Mouse (Mus musculus): ENCODE measurements around the gene Ltbp4. TPM values are rescaled to one million over a fixed set of nuclear protein-coding genes. Genes with fewer than 3 reads are reported as not detected.

Ltbp4 gene
- polyA plus RNA-seq, 1 experiment from 2014 or later: 40.7 TPM

- Histone ChIP-seq H3K9me3 (ENCODE audit: control insufficient read depth) (no peaks in the 10 kb centered on the region), H3K9ac (ENCODE audit: low read depth, low read length) (no peak overlapping the region), H3K27me3 (replicated peaks; ENCODE audit: control insufficient read depth, insufficient read depth, low read length) (no peaks in the 10 kb centered on the region), H3K27ac (ENCODE audit: low read depth, low read length) (no peak overlapping the region), H3K4me3 (ENCODE audit: low read depth, low read length) (no peak overlapping the region), H3K4me2 (replicated peaks; ENCODE audit: low read depth) (no peak overlapping the region), H3K4me1 (replicated peaks; ENCODE audit: control insufficient read depth, insufficient read depth, low read length) (no peaks in the 10 kb centered on the region; the same call in 1 of the 2 replicates), H3K36me3 (ENCODE audit: control insufficient read depth, insufficient read depth) (no peaks in the 10 kb centered on the region)
- TF ChIP-seq CTCF (IDR thresholded peaks at IDR 0.05; ENCODE audit: low read depth): no peak
- no peak for ATAC-seq
- 90% methylated on average over 17 of the region's 17 CpGs for WGBS
Observed at GRCm38 (mm10) chr7:27305091-27305730, 32.3 kb downstream of the Ltbp4 start.

DNA sequence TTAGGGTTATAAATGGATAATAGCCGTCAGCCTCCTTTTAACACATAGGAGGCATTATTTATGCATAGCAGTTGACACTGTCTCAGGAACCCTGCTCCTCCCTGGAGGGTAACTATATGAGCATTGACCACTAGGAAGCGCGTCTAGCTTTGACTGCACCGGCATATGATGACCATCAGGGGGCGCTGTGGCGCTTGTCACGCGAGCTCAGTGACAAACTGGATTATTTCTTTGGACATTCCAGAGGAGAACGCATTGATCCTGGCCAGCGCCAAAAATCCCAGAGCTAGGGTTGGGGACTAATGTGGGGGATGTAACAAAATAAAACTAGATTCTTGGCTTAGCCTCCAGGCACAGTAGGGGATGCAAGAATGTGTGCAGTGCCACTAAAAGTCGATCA is 35.3 kb downstream of the Ltbp4 start:
- Histone ChIP-seq H3K27ac (ENCODE audit: low read depth, low read length) (no peak overlapping the region), H3K36me3 (ENCODE audit: control insufficient read depth, insufficient read depth) (no peaks in the 10 kb centered on the region), H3K4me3 (ENCODE audit: low read depth, low read length) (no peak overlapping the region), H3K4me2 (replicated peaks; ENCODE audit: low read depth) (no peak overlapping the region), H3K27me3 (replicated peaks; ENCODE audit: control insufficient read depth, insufficient read depth, low read length) (no peaks in the 10 kb centered on the region), H3K9me3 (ENCODE audit: control insufficient read depth) (no peaks in the 10 kb centered on the region), H3K4me1 (replicated peaks; ENCODE audit: control insufficient read depth, insufficient read depth, low read length) (no peaks in the 10 kb centered on the region), H3K9ac (ENCODE audit: low read depth, low read length) (no peak overlapping the region)
- TF ChIP-seq CTCF (IDR thresholded peaks at IDR 0.05; ENCODE audit: low read depth): peak; percentile 96
- WGBS: 8% methylated on average over 11 of the region's 11 CpGs
- ATAC-seq: no peak

- WGBS: 52% methylated on average over 5 of the region's 5 CpGs
- no peaks in the 10 kb centered on the region for H3K27me3 ChIP-seq (replicated peaks; ENCODE audit: control insufficient read depth, insufficient read depth, low read length)
Observed at GRCm38 (mm10) chr7:27300801-27301200, 36.7 kb downstream of the Ltbp4 start.

DNA sequence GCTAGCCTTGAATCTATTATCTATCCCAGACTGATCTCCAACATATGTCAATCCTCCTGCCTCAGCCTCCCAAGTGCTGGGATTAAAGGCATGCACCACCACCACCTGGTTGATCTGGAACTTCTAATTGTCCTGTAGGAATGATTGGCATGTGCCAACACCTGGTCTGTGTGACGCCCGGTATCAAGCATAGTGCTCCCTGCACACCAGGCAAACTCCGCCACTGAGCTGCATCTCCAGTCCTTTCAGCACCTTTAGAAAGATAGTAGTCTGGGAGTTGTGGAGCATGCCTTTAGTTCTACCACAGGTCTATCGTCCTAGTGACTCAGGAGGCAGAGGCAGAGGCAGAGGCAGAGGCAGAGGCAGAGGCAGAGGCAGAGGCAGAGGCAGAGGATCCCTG is 37.1 kb downstream of the Ltbp4 start:
- Histone ChIP-seq H3K4me3 (ENCODE audit: low read depth, low read length) (no peak overlapping the region), H3K36me3 (ENCODE audit: control insufficient read depth, insufficient read depth) (no peaks in the 10 kb centered on the region), H3K4me2 (replicated peaks; ENCODE audit: low read depth) (no peak overlapping the region), H3K9me3 (ENCODE audit: control insufficient read depth) (no peaks in the 10 kb centered on the region), H3K9ac (ENCODE audit: low read depth, low read length) (no peak overlapping the region), H3K4me1 (replicated peaks; ENCODE audit: control insufficient read depth, insufficient read depth, low read length) (no peaks in the 10 kb centered on the region), H3K27ac (ENCODE audit: low read depth, low read length) (no peak overlapping the region), H3K27me3 (replicated peaks; ENCODE audit: control insufficient read depth, insufficient read depth, low read length) (no peaks in the 10 kb centered on the region)
- no peak for ATAC-seq
- 77% methylated on average over 4 of the region's 4 CpGs for WGBS
- TF ChIP-seq CTCF (IDR thresholded peaks at IDR 0.05; ENCODE audit: low read depth): no peak

More at GRCm38 (mm10) chr7:27300801-27301200, 36.7 kb downstream of the Ltbp4 start:
- H3K27ac ChIP-seq (ENCODE audit: low read depth, low read length): no peak overlapping the region
- H3K4me2 ChIP-seq (replicated peaks; ENCODE audit: low read depth): no peak overlapping the region
- no peak for ATAC-seq
- H3K9me3 ChIP-seq (ENCODE audit: control insufficient read depth): no peaks in the 10 kb centered on the region
- no peak overlapping the region for H3K9ac ChIP-seq (ENCODE audit: low read depth, low read length)
- H3K36me3 ChIP-seq (ENCODE audit: control insufficient read depth, insufficient read depth): no peaks in the 10 kb centered on the region
- H3K4me1 ChIP-seq (replicated peaks; ENCODE audit: control insufficient read depth, insufficient read depth, low read length): no peaks in the 10 kb centered on the region
- no peak for TF ChIP-seq CTCF (IDR thresholded peaks at IDR 0.05; ENCODE audit: low read depth)
- H3K4me3 ChIP-seq (ENCODE audit: low read depth, low read length): no peak overlapping the region

DNA sequence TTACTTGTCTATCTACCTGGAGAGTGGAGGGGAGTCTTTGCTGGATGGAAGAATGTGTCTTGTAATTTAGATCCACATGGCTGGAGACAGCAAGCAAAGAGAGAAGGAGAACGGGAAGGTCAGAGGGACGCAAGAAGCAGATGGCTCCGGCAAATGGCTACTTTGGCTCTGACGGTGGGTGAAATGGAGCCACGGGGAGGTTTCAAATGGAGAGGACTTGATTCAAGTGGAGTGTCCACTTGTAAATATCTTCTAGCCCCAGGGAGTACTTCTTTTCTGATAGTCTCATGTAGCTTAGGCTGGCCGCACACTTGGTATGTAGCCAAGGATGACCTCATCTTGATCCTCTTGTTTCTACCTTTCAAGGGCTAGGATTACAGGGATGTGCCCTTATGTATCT is 38.7 kb downstream of the Ltbp4 start:
- Histone ChIP-seq H3K4me2 (replicated peaks; ENCODE audit: low read depth) (no peak overlapping the region; the same call in 1 of the 2 replicates), H3K9ac (ENCODE audit: low read depth, low read length) (no peak overlapping the region), H3K27ac (ENCODE audit: low read depth, low read length) (no peak overlapping the region; the same call in 1 of the 2 replicates), H3K27me3 (replicated peaks; ENCODE audit: control insufficient read depth, insufficient read depth, low read length) (no peaks in the 10 kb centered on the region), H3K4me3 (ENCODE audit: low read depth, low read length) (no peak overlapping the region), H3K36me3 (ENCODE audit: control insufficient read depth, insufficient read depth) (no peaks in the 10 kb centered on the region), H3K9me3 (ENCODE audit: control insufficient read depth) (no peaks in the 10 kb centered on the region), H3K4me1 (replicated peaks; ENCODE audit: control insufficient read depth, insufficient read depth, low read length) (no peaks in the 10 kb centered on the region)
- TF ChIP-seq CTCF (IDR thresholded peaks at IDR 0.05; ENCODE audit: low read depth): no peak
- ATAC-seq: no peak
- 74% methylated on average over 6 of the region's 6 CpGs for WGBS

GRCm38 (mm10) chr7:27298033-27298610 is 39.4 kb downstream of the Ltbp4 start:
- Histone ChIP-seq H3K4me3 (ENCODE audit: low read depth, low read length) (no peak overlapping the region), H3K27me3 (replicated peaks; ENCODE audit: control insufficient read depth, insufficient read depth, low read length) (no peaks in the 10 kb centered on the region), H3K27ac (ENCODE audit: low read depth, low read length) (peak overlapping the region; percentile 15; the same call in 1 of the 2 replicates), H3K9ac (ENCODE audit: low read depth, low read length) (no peak overlapping the region), H3K9me3 (ENCODE audit: control insufficient read depth) (no peaks in the 10 kb centered on the region), H3K36me3 (ENCODE audit: control insufficient read depth, insufficient read depth) (no peaks in the 10 kb centered on the region), H3K4me1 (replicated peaks; ENCODE audit: control insufficient read depth, insufficient read depth, low read length) (no peaks in the 10 kb centered on the region), H3K4me2 (replicated peaks; ENCODE audit: low read depth) (no peak overlapping the region)
- WGBS: 62% methylated on average over 16 of the region's 16 CpGs
- TF ChIP-seq CTCF (IDR thresholded peaks at IDR 0.05; ENCODE audit: low read depth): no peak
- no peak for ATAC-seq

All from intestine, postnatal 0 days (tissue).